Mouse (Mus musculus) ES-Bruce4 (cell line): ENCODE measurements around the gene Rnf141.

Experiments used
- CTCF ChIP-seq: IDR thresholded peaks from one replicate; pipeline ENCODE4 v1.8.1; 2011; ENCODE audit warnings: low read depth, low read length
- POLR2A ChIP-seq: IDR thresholded peaks from one replicate; pipeline ENCODE4 v1.8.1; 2011; ENCODE audit warnings: low read length; ENCODE audit not compliant: insufficient read depth

DNA sequence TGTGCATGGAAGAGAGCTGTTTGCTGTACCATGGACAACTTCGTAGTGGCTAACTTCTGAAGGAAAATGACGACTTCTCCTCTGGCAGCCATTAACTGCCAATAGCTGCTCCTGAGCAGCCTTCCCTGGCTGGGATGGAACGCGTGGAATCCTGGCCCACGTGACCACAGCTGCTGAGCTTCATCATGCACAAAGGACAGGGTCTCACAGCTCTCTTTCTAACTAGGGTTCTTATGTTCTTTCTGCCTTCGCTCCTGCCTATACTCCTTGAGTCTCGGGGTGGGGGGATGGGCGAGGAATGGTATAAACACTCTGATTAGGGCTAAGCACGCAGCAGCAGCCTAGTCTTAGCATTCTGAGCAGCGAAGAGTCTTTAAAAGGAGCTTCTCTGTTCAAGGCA is 20.8 kb upstream of the Rnf141 start:
- TF ChIP-seq CTCF (no peak), POLR2A (no peak)
